Mouse (Mus musculus) heart, embryonic 12.5 days (tissue): ENCODE measurements around the gene Zfp444. TPM values are rescaled to one million over a fixed set of nuclear protein-coding genes. Genes with fewer than 3 reads are reported as not detected.

ENCODE experiments used
- ATAC-seq: fragments of 200-750 bp; cut with Nextera tagmentation; 2 replicates; pipeline ENCODE4 v1.8.0; 2017; ENCODE audit warnings: moderate TSS enrichment, moderate library complexity; ENCODE audit not compliant: insufficient number of reproducible peaks, low FRiP score
- H3K27ac ChIP-seq: fragments of 300-500 bp; sonication (generic); 2 replicates; pipeline ENCODE4 v1.5.1; 2016; ENCODE audit warnings: mild to moderate bottlenecking, moderate library complexity; ENCODE audit not compliant: poor library complexity, severe bottlenecking
- H3K27me3 ChIP-seq: fragments of 300-500 bp; sonication (generic); replicated peaks from 2 replicates; pipeline ENCODE4 v1.6.1; 2016; ENCODE audit warnings: mild to moderate bottlenecking, moderate library complexity
- H3K36me3 ChIP-seq: fragments of 300-500 bp; sonication (generic); 2 replicates; pipeline ENCODE4 v1.6.1; 2016; ENCODE audit warnings: mild to moderate bottlenecking, moderate library complexity
- H3K4me1 ChIP-seq: fragments of 300-500 bp; sonication (generic); replicated peaks from 2 replicates; pipeline ENCODE4 v1.6.1; 2016; ENCODE audit warnings: mild to moderate bottlenecking
- H3K4me2 ChIP-seq: fragments of 300-500 bp; sonication (generic); 2 replicates; pipeline ENCODE4 v1.6.1; 2016; ENCODE audit warnings: mild to moderate bottlenecking, moderate library complexity
- H3K4me3 ChIP-seq: fragments of 300-500 bp; sonication (generic); 2 replicates; pipeline ENCODE4 v1.5.1; 2016; ENCODE audit warnings: mild to moderate bottlenecking
- H3K9ac ChIP-seq: fragments of 300-500 bp; sonication (generic); 2 replicates; pipeline ENCODE4 v1.6.1; 2016; ENCODE audit warnings: mild to moderate bottlenecking, moderate library complexity
- H3K9me3 ChIP-seq: fragments of 300-500 bp; sonication (generic); replicated peaks from 2 replicates; pipeline ENCODE4 v1.6.1; 2016; ENCODE audit warnings: mild to moderate bottlenecking, moderate library complexity
- WGBS: fragments of 180-500 bp; shearing (Covaris S2); methylation state at CpG from one replicate; pipeline ENCODE4 v1.1.7; 2016; 5-methylcytosine and 5-hydroxymethylcytosine counted together
- polyA plus RNA-seq: library from polyadenylated mRNA; unstranded; fragments of >200 nt; fragmentation: Nextera tagmentation; extraction: Ambion mirVana; gene quantifications from 2 replicates; pipeline ENCODE4 v1.2.1, GENCODE M21; 2016

Gene Zfp444
- polyA plus RNA-seq, 1 experiment from 2014 or later, result 30.2 TPM

- peaks cover 64% of the 10 kb centered on the region for H3K36me3 ChIP-seq
- no peak for ATAC-seq
Observed at GRCm38 (mm10) chr7:6183802-6184201, 11.8 kb downstream of the Zfp444 start.

GRCm38 (mm10) chr7:6184521-6184920 is 12.5 kb downstream of the Zfp444 start:
- ATAC-seq, result 0 out of 2 replicates have a peak, but pooled peaks have one; percentile 38
- Histone ChIP-seq H3K27ac (peak overlapping the region; percentile 55), H3K9me3 (no peaks in the 10 kb centered on the region; the same call in 1 of the 2 replicates), H3K36me3 (peaks cover 67% of the 10 kb centered on the region), H3K4me2 (0 out of 2 replicates have a peak overlapping the region, but pooled peaks have one; percentile 5), H3K4me3 (no peak overlapping the region), H3K9ac (no peak overlapping the region), H3K27me3 (peaks cover 13% of the 10 kb centered on the region), H3K4me1 (peaks cover 15% of the 10 kb centered on the region)
- 53% methylated on average over 8 of the region's 8 CpGs for WGBS

More at GRCm38 (mm10) chr7:6183802-6184201, 11.8 kb downstream of the Zfp444 start:
- Histone ChIP-seq H3K4me1 (peaks cover 15% of the 10 kb centered on the region), H3K27me3 (peaks cover 6% of the 10 kb centered on the region; the same call in 1 of the 2 replicates), H3K4me3 (no peak overlapping the region), H3K4me2 (no peak overlapping the region), H3K9ac (no peak overlapping the region), H3K9me3 (no peaks in the 10 kb centered on the region), H3K27ac (0 out of 2 replicates have a peak overlapping the region, but pooled peaks have one; percentile 55)
- WGBS, result 93% methylated on average over 19 of the region's 19 CpGs

- Histone ChIP-seq H3K9ac (no peak overlapping the region), H3K27ac (no peak overlapping the region)
Observed at GRCm38 (mm10) chr7:6185391-6185790, 13.4 kb downstream of the Zfp444 start.

GRCm38 (mm10) chr7:6186176-6186575 is 14.2 kb downstream of the Zfp444 start:
- Histone ChIP-seq H3K27me3 (peaks cover 22% of the 10 kb centered on the region), H3K4me2 (no peak overlapping the region), H3K9me3 (no peaks in the 10 kb centered on the region; the same call in 1 of the 2 replicates), H3K9ac (no peak overlapping the region), H3K4me3 (no peak overlapping the region), H3K4me1 (peaks cover 15% of the 10 kb centered on the region), H3K36me3 (peaks cover 70% of the 10 kb centered on the region), H3K27ac (no peak overlapping the region)
- no peak for ATAC-seq
- WGBS, result 88% methylated on average over 2 of the region's 2 CpGs

More at GRCm38 (mm10) chr7:6185391-6185790, 13.4 kb downstream of the Zfp444 start:
- H3K9me3 ChIP-seq, result no peaks in the 10 kb centered on the region; the same call in 1 of the 2 replicates
- WGBS, result 68% methylated on average over 1 of the region's 1 CpGs
- no peak overlapping the region for H3K4me2 ChIP-seq
- H3K4me1 ChIP-seq, result peaks cover 15% of the 10 kb centered on the region
- H3K4me3 ChIP-seq, result no peak overlapping the region
- H3K27me3 ChIP-seq, result peaks cover 19% of the 10 kb centered on the region
- H3K36me3 ChIP-seq, result peaks cover 72% of the 10 kb centered on the region
- ATAC-seq, result no peak

- peaks cover 70% of the 10 kb centered on the region for H3K36me3 ChIP-seq
- H3K27me3 ChIP-seq, result peaks cover 22% of the 10 kb centered on the region
- no peak overlapping the region for H3K27ac ChIP-seq
- no peaks in the 10 kb centered on the region; the same call in 1 of the 2 replicates for H3K9me3 ChIP-seq
- H3K4me2 ChIP-seq, result no peak overlapping the region
- WGBS, result 79% methylated on average over 2 of the region's 2 CpGs
- no peak for ATAC-seq
- H3K9ac ChIP-seq, result no peak overlapping the region
- H3K4me1 ChIP-seq, result peaks cover 15% of the 10 kb centered on the region
- no peak overlapping the region for H3K4me3 ChIP-seq
Observed at GRCm38 (mm10) chr7:6186756-6187155, 14.7 kb downstream of the Zfp444 start.

- Histone ChIP-seq H3K4me3 (peak overlapping the region; percentile 5; the same call in 1 of the 2 replicates), H3K36me3 (peaks cover 59% of the 10 kb centered on the region), H3K4me1 (peaks cover 6% of the 10 kb centered on the region; the same call in 1 of the 2 replicates), H3K27ac (no peak overlapping the region), H3K27me3 (peaks cover 22% of the 10 kb centered on the region), H3K9ac (no peak overlapping the region), H3K4me2 (peak overlapping the region; percentile 20), H3K9me3 (no peaks in the 10 kb centered on the region; the same call in 1 of the 2 replicates)
- no peak; the same call in 1 of the 2 replicates for ATAC-seq
- WGBS, result 47% methylated on average over 45 of the region's 45 CpGs
Observed at GRCm38 (mm10) chr7:6189542-6189941, 17.5 kb downstream of the Zfp444 start.

GRCm38 (mm10) chr7:6191376-6191775 is 19.4 kb downstream of the Zfp444 start:
- Histone ChIP-seq H3K4me2 (no peak overlapping the region), H3K4me3 (no peak overlapping the region), H3K4me1 (no peaks in the 10 kb centered on the region), H3K27ac (no peak overlapping the region), H3K27me3 (peaks cover 22% of the 10 kb centered on the region), H3K9me3 (no peaks in the 10 kb centered on the region; the same call in 1 of the 2 replicates), H3K9ac (no peak overlapping the region), H3K36me3 (peaks cover 43% of the 10 kb centered on the region)
- ATAC-seq, result no peak
- 32% methylated on average over 3 of the region's 3 CpGs for WGBS

- Histone ChIP-seq H3K4me2 (no peak overlapping the region), H3K4me3 (no peak overlapping the region), H3K27ac (no peak overlapping the region), H3K9me3 (no peaks in the 10 kb centered on the region; the same call in 1 of the 2 replicates), H3K9ac (no peak overlapping the region), H3K27me3 (peaks cover 13% of the 10 kb centered on the region), H3K36me3 (peaks cover 16% of the 10 kb centered on the region), H3K4me1 (no peaks in the 10 kb centered on the region)
- 18% methylated on average over 5 of the region's 5 CpGs for WGBS
- ATAC-seq, result peak; percentile 55; the same call in 1 of the 2 replicates
Observed at GRCm38 (mm10) chr7:6194129-6194528, 22.1 kb downstream of the Zfp444 start.

GRCm38 (mm10) chr7:6195777-6196176 is 23.8 kb downstream of the Zfp444 start:
- H3K4me1 ChIP-seq, result no peaks in the 10 kb centered on the region
- no peaks in the 10 kb centered on the region; the same call in 1 of the 2 replicates for H3K27me3 ChIP-seq
- no peak for ATAC-seq
- H3K9me3 ChIP-seq, result peaks cover 8% of the 10 kb centered on the region
- no peak overlapping the region for H3K4me2 ChIP-seq
- H3K27ac ChIP-seq, result no peak overlapping the region
- H3K9ac ChIP-seq, result no peak overlapping the region
- H3K4me3 ChIP-seq, result no peak overlapping the region
- H3K36me3 ChIP-seq, result no peaks in the 10 kb centered on the region
- 57% methylated on average over 2 of the region's 2 CpGs for WGBS

GRCm38 (mm10) chr7:6196790-6197189 is 24.8 kb downstream of the Zfp444 start, which contains the start of gene Galp:
Gene Galp (plus strand): TSS chr7:6197090.
- Histone ChIP-seq H3K9ac (no peak within 1 kb of the TSS), H3K27me3 (no peaks in the 10 kb centered on the region; the same call in 1 of the 2 replicates), H3K4me2 (no peak within 1 kb of the TSS), H3K27ac (no peak within 1 kb of the TSS), H3K9me3 (peaks cover 9% of the 10 kb centered on the region), H3K4me3 (no peak within 1 kb of the TSS), H3K4me1 (no peaks in the 10 kb centered on the region), H3K36me3 (no peaks in the 10 kb centered on the region)
- 59% methylated on average over 3 of the region's 3 CpGs for WGBS
- no peak for ATAC-seq

- ATAC-seq, result no peak
- Histone ChIP-seq H3K9me3 (peaks cover 14% of the 10 kb centered on the region), H3K4me3 (no peak overlapping the region), H3K4me2 (no peak overlapping the region), H3K27me3 (no peaks in the 10 kb centered on the region), H3K9ac (no peak overlapping the region), H3K27ac (no peak overlapping the region), H3K4me1 (no peaks in the 10 kb centered on the region), H3K36me3 (no peaks in the 10 kb centered on the region)
- WGBS, result 73% methylated on average over 3 of the region's 3 CpGs
Observed at GRCm38 (mm10) chr7:6204200-6204599, 32.2 kb downstream of the Zfp444 start.
